Comparison of ENCODE assay signal across 21 mouse cellular contexts in the genomic region with DNA sequence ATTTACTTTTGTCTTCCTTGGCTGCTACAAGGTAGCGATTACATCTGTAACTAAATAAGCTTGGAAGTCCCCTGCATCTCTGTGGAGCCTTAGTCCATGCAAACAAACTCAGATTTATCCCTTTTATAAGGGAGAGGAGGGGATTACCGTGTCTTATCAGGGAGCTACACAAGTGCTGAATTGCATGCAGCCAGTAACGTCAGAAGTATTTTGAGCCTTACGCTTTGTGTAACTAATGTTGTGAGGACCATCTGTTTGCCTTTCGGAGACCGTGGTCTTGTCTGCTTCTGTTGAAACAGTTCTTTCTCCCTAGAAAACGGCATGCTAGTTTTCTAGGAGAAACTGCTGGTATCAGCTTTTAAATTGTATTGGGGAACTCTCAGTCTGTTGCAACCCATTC. TPM values are rescaled to one million over a fixed set of nuclear protein-coding genes. Genes with fewer than 3 reads are reported as not detected.
DNase-seq lines count a peak whose midpoint lies in the region; ATAC-seq lines count a peak whose summit lies in the region.
"Had no signal": no experiment of that assay in that cellular context is flagged by ENCODE, and none has a peak within 500 bp of the region (broad histone marks: within the 10 kb centered on the region; RNA-seq: fewer than 3 reads in every experiment).

No protein-coding gene starts in this region.

- H3K27ac ChIP-seq in forebrain, embryonic 10.5 days = 0 out of 2 replicates have a peak overlapping the region, but pooled peaks have one; percentile 25
- no peak overlapping the region for H3K27ac ChIP-seq in forebrain, embryonic 12.5 days
- 0 out of 2 replicates have a peak overlapping the region, but pooled peaks have one; percentile 17 for H3K27ac ChIP-seq in midbrain, embryonic 10.5 days (replicated peaks)
- H3K27ac ChIP-seq in midbrain, embryonic 11.5 days (ENCODE audit: low read depth, low read length) = no peak overlapping the region; the same call in 1 of the 2 replicates
- H3K27ac ChIP-seq: embryonic facial prominence, embryonic 12.5 days; heart, adult 2 months; hindbrain, embryonic 12.5 days had no signal

- H3K9me3 ChIP-seq in forebrain, embryonic 10.5 days = no peaks in the 10 kb centered on the region
- H3K9me3 ChIP-seq in forebrain, embryonic 12.5 days = no peaks in the 10 kb centered on the region
- H3K9me3 ChIP-seq in midbrain, embryonic 10.5 days (replicated peaks) = no peaks in the 10 kb centered on the region
- no peaks in the 10 kb centered on the region for H3K9me3 ChIP-seq in midbrain, embryonic 11.5 days (ENCODE audit: control insufficient read depth, low read length)
- H3K9me3 ChIP-seq: embryonic facial prominence, embryonic 12.5 days; hindbrain, embryonic 12.5 days had no signal

- H3K4me1 ChIP-seq in forebrain, embryonic 10.5 days = peaks cover 12% of the 10 kb centered on the region
- H3K4me1 ChIP-seq in forebrain, embryonic 12.5 days = 0 out of 2 replicates have a peak, but pooled peaks cover 9% of the 10 kb centered on the region
- H3K4me1 ChIP-seq in midbrain, embryonic 10.5 days = peaks cover 9% of the 10 kb centered on the region
- peaks cover 2% of the 10 kb centered on the region; the same call in 1 of the 2 replicates for H3K4me1 ChIP-seq in midbrain, embryonic 11.5 days (ENCODE audit: control insufficient read depth, insufficient read depth, low read length)
- H3K4me1 ChIP-seq: embryonic facial prominence, embryonic 12.5 days; hindbrain, embryonic 12.5 days had no signal

- no peak for ATAC-seq in forebrain, embryonic 12.5 days (ENCODE audit: low FRiP score)
- peak; percentile 27 for ATAC-seq in frontal cortex, adult (ENCODE audit: low TSS enrichment)
- no peak; the same call in 1 of the 2 replicates for ATAC-seq in midbrain, embryonic 11.5 days (ENCODE audit: low FRiP score)
- ATAC-seq: CD4-positive, CD25-positive, alpha-beta regulatory T cell, adult 4 months; hindbrain, embryonic 16.5 days had no signal

- no peak overlapping the region for H3K4me2 ChIP-seq in forebrain, embryonic 12.5 days
- H3K4me2 ChIP-seq in midbrain, embryonic 11.5 days = no peak overlapping the region
- H3K4me2 ChIP-seq: embryonic facial prominence, embryonic 12.5 days; heart, embryonic 11.5 days; hindbrain, embryonic 12.5 days had no signal

- no peaks in the 10 kb centered on the region for H3K36me3 ChIP-seq in forebrain, embryonic 10.5 days (replicated peaks)
- no peaks in the 10 kb centered on the region for H3K36me3 ChIP-seq in forebrain, embryonic 12.5 days (replicated peaks)
- no peaks in the 10 kb centered on the region for H3K36me3 ChIP-seq in midbrain, embryonic 10.5 days
- H3K36me3 ChIP-seq in midbrain, embryonic 11.5 days (ENCODE audit: control insufficient read depth, insufficient read depth, low read length) = no peaks in the 10 kb centered on the region
- H3K36me3 ChIP-seq: embryonic facial prominence, embryonic 12.5 days; G1E; hindbrain, embryonic 12.5 days had no signal

- 68% methylated on average over 7 of the region's 7 CpGs for WGBS in forebrain, embryonic 10.5 days
- WGBS in forebrain, embryonic 12.5 days = 49% methylated on average over 7 of the region's 7 CpGs
- 62% methylated on average over 7 of the region's 7 CpGs for WGBS in midbrain, embryonic 10.5 days
- 54% methylated on average over 7 of the region's 7 CpGs for WGBS in midbrain, embryonic 11.5 days

- H3K27me3 ChIP-seq in forebrain, embryonic 10.5 days (ENCODE audit: poor library complexity, severe bottlenecking) = 0 out of 2 replicates have a peak, but pooled peaks cover 1% of the 10 kb centered on the region
- H3K27me3 ChIP-seq in forebrain, embryonic 12.5 days = no peaks in the 10 kb centered on the region
- no peaks in the 10 kb centered on the region for H3K27me3 ChIP-seq in midbrain, embryonic 10.5 days (ENCODE audit: low read depth, poor library complexity, severe bottlenecking)
- no peaks in the 10 kb centered on the region for H3K27me3 ChIP-seq in midbrain, embryonic 11.5 days (ENCODE audit: control insufficient read depth, insufficient read depth, low read length)
- H3K27me3 ChIP-seq: embryonic facial prominence, embryonic 12.5 days; hindbrain, embryonic 12.5 days had no signal

- no peak for DNase-seq in forebrain, embryonic 10.5 days (ENCODE audit: extremely low spot score, low spot score)
- DNase-seq in frontal cortex, postnatal 10 days (ENCODE audit: low spot score in 2 of 2) = no peak
- no peak for DNase-seq in midbrain, embryonic 10.5 days (ENCODE audit: low spot score)
- DNase-seq in midbrain, embryonic 11.5 days (ENCODE audit: low spot score, missing footprints) = no peak
- DNase-seq in right cerebral cortex, postnatal 10 days (ENCODE audit: low spot score in 2 of 2) = peak; percentile 26 to 37
- DNase-seq in right cerebral cortex, postnatal 4 days = no peak
- DNase-seq: B cell, adult 2 months; cerebellum, adult 11-12 months; cerebellum, adult 9-10 months; cerebellum, postnatal 25 days; gastrocnemius, postnatal 14 days; heart, adult 2 months; heart, postnatal 4 days had no signal

- no peak overlapping the region for H3K9ac ChIP-seq in forebrain, embryonic 12.5 days
- no peak overlapping the region for H3K9ac ChIP-seq in midbrain, embryonic 11.5 days (ENCODE audit: low read length)
- H3K9ac ChIP-seq: embryonic facial prominence, embryonic 12.5 days; hindbrain, embryonic 12.5 days had no signal

- no peak overlapping the region for H3K4me3 ChIP-seq in forebrain, embryonic 10.5 days
- no peak overlapping the region for H3K4me3 ChIP-seq in forebrain, embryonic 12.5 days (replicated peaks)
- no peak overlapping the region for H3K4me3 ChIP-seq in midbrain, embryonic 10.5 days
- no peak overlapping the region for H3K4me3 ChIP-seq in midbrain, embryonic 11.5 days (ENCODE audit: low read depth, low read length)
- H3K4me3 ChIP-seq: embryonic facial prominence, embryonic 12.5 days; heart, adult 2 months; hindbrain, embryonic 12.5 days had no signal

RNA-seq across cellular contexts. Expression of a gene that starts 58.0 kb away (rescaled TPM):
- 9.3 and 11.1 TPM in 2 replicates for polyA plus RNA-seq in forebrain, embryonic 10.5 days (2016; fragmentation: Nextera tagmentation; extraction: Ambion mirVana)
- 8.4 and 11.1 TPM in 2 replicates for polyA plus RNA-seq in forebrain, embryonic 12.5 days (2016; fragmentation: Nextera tagmentation; extraction: Ambion mirVana)
- 1.5 and 1.9 TPM in 2 replicates for polyA plus RNA-seq in midbrain, embryonic 10.5 days (2016; fragmentation: Nextera tagmentation; extraction: Ambion mirVana)
- polyA plus RNA-seq in midbrain, embryonic 11.5 days (2014; fragmentation: Nextera tagmentation; extraction: Ambion mirVana) = 2.0 and 2.3 TPM in 2 replicates
- polyA plus RNA-seq: CD4-positive, CD25-positive, alpha-beta regulatory T cell, adult 4 months; G1E; heart, adult 2 months had no signal

Comparison
In these comparisons a context has a peak if more than half of its experiments do, and no peak if none do; other contexts are left out.
1. DNase-seq: peak in right cerebral cortex, postnatal 10 days (2 of 2); none in forebrain, embryonic 10.5 days (single experiment), frontal cortex, postnatal 10 days (0 of 2), midbrain, embryonic 10.5 days (single experiment), midbrain, embryonic 11.5 days (single experiment) and right cerebral cortex, postnatal 4 days (single experiment).
2. H3K27ac ChIP-seq: peak in forebrain, embryonic 10.5 days (single experiment) and midbrain, embryonic 10.5 days (single experiment); none in forebrain, embryonic 12.5 days (single experiment) and midbrain, embryonic 11.5 days (single experiment).